Mouse (Mus musculus) kidney, adult 2 months (tissue): ENCODE results near the gene Prpf18. TPM values are rescaled to one million over a fixed set of nuclear protein-coding genes. Genes with fewer than 3 reads are reported as not detected.
"Not testable (repeated sequence)": the region's sequence is repeated elsewhere in the genome, so short reads cannot be mapped to it uniquely, and the experiment has no call there.

Experiments
- DNase-seq: peaks from one replicate; pipeline ENCODE4 v3.0.0; 2021
- H3K27ac ChIP-seq: fragments of 200-500 bp; 2 replicates; pipeline ENCODE4 v1.5.1; 2012; ENCODE audit warnings: low read depth, low read length, control low read depth, inconsistent platforms; ENCODE audit not compliant: insufficient read depth
- H3K27me3 ChIP-seq: fragments of 200-500 bp; replicated peaks from 2 replicates; pipeline ENCODE4 v1.6.1; 2012; ENCODE audit warnings: mild to moderate bottlenecking, moderate library complexity, low read length, inconsistent platforms; ENCODE audit not compliant: control insufficient read depth, insufficient read depth
- H3K36me3 ChIP-seq: fragments of 200-500 bp; 2 replicates; pipeline ENCODE4 v1.6.1; 2012; ENCODE audit warnings: mild to moderate bottlenecking, moderate library complexity, low read length, inconsistent platforms; ENCODE audit not compliant: control insufficient read depth, insufficient read depth
- H3K4me1 ChIP-seq: fragments of 200-500 bp; 2 replicates; pipeline ENCODE4 v1.6.1; 2011; ENCODE audit warnings: low read length; ENCODE audit not compliant: control insufficient read depth, insufficient read depth
- H3K4me3 ChIP-seq: fragments of 200-500 bp; 2 replicates; pipeline ENCODE4 v1.5.1; 2011; ENCODE audit warnings: mild to moderate bottlenecking, low read depth, low read length, control low read depth; ENCODE audit not compliant: insufficient read depth
- CTCF ChIP-seq: fragments of 200-500 bp; conservative IDR thresholded peaks from 2 replicates; pipeline ENCODE4 v1.5.1; 2011; ENCODE audit warnings: low read depth, mild to moderate bottlenecking, control low read depth, low read length, moderate library complexity, mixed read lengths; ENCODE audit not compliant: insufficient read depth, insufficient read length
- POLR2A ChIP-seq: fragments of 200-500 bp; IDR thresholded peaks from one replicate; pipeline ENCODE4 v1.6.1; 2011; ENCODE audit warnings: low read depth, low read length, control low read depth
- WGBS: fragments of 180-500 bp; shearing (Covaris S2); methylation state at CpG from one replicate; pipeline ENCODE4 v1.1.7; 2018; 5-methylcytosine and 5-hydroxymethylcytosine counted together
- polyA plus RNA-seq: library from polyadenylated mRNA; depleted of rRNA; stranded (reverse); fragments of >200 nt; gene quantifications from 2 replicates; pipeline ENCODE4 v1.2.3, GENCODE M21; 2012

Prpf18 gene
- polyA plus RNA-seq, 1 experiment: 12.2 TPM

GRCm38 (mm10) chr2:4628920-4629319 is 23.0 kb downstream of the Prpf18 start:
- Histone ChIP-seq H3K27me3 (no peaks in the 10 kb centered on the region), H3K27ac (no peak overlapping the region), H3K4me3 (no peak overlapping the region), H3K4me1 (no peaks in the 10 kb centered on the region), H3K36me3 (peaks cover 3% of the 10 kb centered on the region)
- no peak for TF ChIP-seq CTCF
- TF ChIP-seq POLR2A: no peak
- no peak for DNase-seq
- 92% methylated on average over 2 of the region's 2 CpGs for WGBS

DNA sequence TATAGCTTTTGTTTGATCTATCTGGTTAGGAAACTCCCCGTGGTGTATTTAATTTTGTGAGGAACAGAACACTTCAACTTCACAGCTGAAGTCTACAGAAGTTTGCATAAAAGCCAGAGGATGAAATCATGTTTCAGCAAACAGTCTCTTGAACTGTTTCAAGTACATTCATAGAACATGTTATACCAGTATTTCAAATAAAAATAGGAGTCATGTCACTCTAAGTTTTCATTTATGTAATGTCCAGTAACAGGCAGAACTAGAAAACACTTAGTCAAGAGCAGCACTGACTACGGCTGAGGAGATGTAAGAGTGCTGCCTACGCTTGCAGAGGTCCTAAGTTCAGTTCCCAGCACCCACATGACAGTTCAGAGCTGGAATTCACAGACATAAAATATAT is 25.0 kb downstream of the Prpf18 start:
- Histone ChIP-seq H3K4me1 (no peaks in the 10 kb centered on the region), H3K27me3 (no peaks in the 10 kb centered on the region), H3K36me3 (peaks cover 4% of the 10 kb centered on the region), H3K27ac (no peak overlapping the region), H3K4me3 (no peak overlapping the region)
- TF ChIP-seq CTCF: no peak
- TF ChIP-seq POLR2A: no peak
- WGBS: 89% methylated on average over 3 of the region's 3 CpGs
- no peak for DNase-seq

DNA sequence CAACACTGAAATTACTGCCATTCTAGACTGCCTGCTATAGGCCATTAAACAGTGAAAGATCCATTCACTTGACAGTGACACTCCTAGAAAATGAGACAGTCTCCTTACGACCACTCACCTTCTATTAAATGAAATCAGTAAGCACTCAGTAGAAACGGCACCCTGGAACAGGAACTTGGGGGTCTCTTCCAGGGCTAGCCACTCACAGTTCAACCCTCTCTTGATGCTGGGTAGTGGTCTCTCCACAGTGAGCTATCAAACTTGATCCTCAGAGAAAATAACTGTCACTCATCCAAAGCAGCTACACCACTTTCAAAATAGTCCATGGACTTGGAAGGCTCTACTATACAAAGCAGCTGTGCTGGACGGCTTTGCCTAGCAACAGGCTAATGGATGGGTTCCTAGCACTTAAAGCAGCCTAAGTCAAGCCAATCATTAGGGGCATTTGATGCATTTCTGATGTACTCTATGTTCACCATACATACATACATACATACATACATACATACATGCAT is 30.4 kb downstream of the Prpf18 start:
- whole genome bisulfite sequencing: 61% methylated on average over 3 of the region's 3 CpGs

DNA sequence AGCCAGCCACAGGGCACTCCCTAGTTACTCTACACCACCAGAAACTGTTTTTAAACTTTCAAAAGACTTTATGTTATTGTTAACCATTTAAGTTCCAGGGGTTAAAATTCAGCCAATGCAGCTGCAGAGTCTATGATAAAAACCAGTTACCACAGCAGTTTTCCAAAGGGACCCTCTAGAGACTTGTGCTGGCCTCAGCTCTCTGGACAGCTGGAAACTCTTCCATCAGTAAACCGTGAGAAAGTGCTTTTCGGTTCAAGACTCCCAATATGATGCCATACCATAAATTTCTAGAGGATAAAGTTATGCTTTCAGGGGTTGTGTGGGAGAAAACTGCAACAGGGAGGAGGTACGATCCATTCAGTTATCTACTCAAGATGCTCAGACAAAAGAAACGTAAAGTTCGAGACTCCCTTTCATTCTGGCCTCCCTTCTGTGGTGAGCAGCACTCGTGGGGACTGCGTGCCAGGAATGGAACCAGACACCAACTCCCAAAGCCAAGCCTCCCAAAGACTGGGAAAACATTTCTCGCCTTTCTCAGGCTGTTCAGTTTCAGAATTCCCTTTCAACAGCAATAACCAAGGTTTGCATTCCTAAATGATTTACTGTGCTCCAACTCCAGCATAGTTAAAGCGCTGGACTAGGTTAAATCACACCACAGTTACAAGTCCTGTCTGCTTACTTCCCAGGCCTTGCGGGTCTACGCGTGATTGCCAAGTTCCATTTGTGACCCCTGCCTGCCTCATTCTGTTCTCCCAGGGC is 31.1 kb downstream of the Prpf18 start:
- Histone ChIP-seq H3K27me3 (no peaks in the 10 kb centered on the region), H3K4me3 (no peak overlapping the region), H3K4me1 (no peaks in the 10 kb centered on the region), H3K36me3 (peaks cover 3% of the 10 kb centered on the region; the same call in 1 of the 2 replicates), H3K27ac (no peak overlapping the region)
- WGBS: 54% methylated on average over 12 of the region's 12 CpGs
- TF ChIP-seq CTCF (no peak), POLR2A (no peak)
- DNase-seq: no peak

More for the DNA sequence above, 30.4 kb downstream of the Prpf18 start:
- peaks cover 3% of the 10 kb centered on the region; the same call in 1 of the 2 replicates for H3K36me3 ChIP-seq
- no peaks in the 10 kb centered on the region for H3K27me3 ChIP-seq
- no peak overlapping the region for H3K27ac ChIP-seq
- no peaks in the 10 kb centered on the region for H3K4me1 ChIP-seq
- no peak for TF ChIP-seq CTCF
- no peak overlapping the region for H3K4me3 ChIP-seq
- DNase-seq: no peak

GRCm38 (mm10) chr2:4619893-4620593 is 31.9 kb downstream of the Prpf18 start:
- Histone ChIP-seq H3K4me3 (no peak overlapping the region), H3K27me3 (no peaks in the 10 kb centered on the region), H3K36me3 (peaks cover 3% of the 10 kb centered on the region; the same call in 1 of the 2 replicates), H3K27ac (no peak overlapping the region), H3K4me1 (no peaks in the 10 kb centered on the region)
- DNase-seq: no peak
- TF ChIP-seq CTCF (no peak), POLR2A (no peak)
- 63% methylated on average over 6 of the region's 6 CpGs for WGBS

GRCm38 (mm10) chr2:4619126-4619525 is 32.8 kb downstream of the Prpf18 start:
- H3K36me3 ChIP-seq, H3K4me3 ChIP-seq, H3K27ac ChIP-seq, DNase-seq, H3K27me3 ChIP-seq, H3K4me1 ChIP-seq: not testable (repeated sequence)

DNA sequence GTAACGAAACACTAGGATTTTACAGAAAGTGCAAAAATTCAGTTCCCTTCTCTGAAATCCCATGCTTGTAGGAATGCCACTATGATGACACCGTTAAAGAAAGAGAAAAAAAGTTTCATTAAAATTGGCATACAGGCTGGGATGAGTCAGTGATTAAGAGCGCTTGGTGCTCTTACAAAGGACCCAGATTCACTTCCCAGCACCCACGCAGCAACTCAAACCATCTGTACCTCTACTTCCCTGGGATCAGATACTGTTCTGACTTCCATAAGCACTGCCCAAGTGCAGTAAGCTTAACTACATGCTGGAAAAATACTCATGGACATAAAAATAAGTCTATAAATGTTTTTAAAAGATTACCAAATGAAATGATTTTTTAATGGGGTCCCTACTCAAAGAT is 34.9 kb downstream of the Prpf18 start:
- 93% methylated on average over 4 of the region's 4 CpGs for WGBS
- H3K27me3 ChIP-seq: no peaks in the 10 kb centered on the region

More for the DNA sequence above, 34.9 kb downstream of the Prpf18 start:
- Histone ChIP-seq H3K27ac (no peak overlapping the region), H3K4me3 (no peak overlapping the region), H3K4me1 (no peaks in the 10 kb centered on the region), H3K36me3 (no peaks in the 10 kb centered on the region)
- DNase-seq: no peak
- no peak for TF ChIP-seq POLR2A
- no peak for TF ChIP-seq CTCF
